Mouse (Mus musculus): Measurements from ENCODE around the gene Kcnab2.

Kcnab2 gene

DNA sequence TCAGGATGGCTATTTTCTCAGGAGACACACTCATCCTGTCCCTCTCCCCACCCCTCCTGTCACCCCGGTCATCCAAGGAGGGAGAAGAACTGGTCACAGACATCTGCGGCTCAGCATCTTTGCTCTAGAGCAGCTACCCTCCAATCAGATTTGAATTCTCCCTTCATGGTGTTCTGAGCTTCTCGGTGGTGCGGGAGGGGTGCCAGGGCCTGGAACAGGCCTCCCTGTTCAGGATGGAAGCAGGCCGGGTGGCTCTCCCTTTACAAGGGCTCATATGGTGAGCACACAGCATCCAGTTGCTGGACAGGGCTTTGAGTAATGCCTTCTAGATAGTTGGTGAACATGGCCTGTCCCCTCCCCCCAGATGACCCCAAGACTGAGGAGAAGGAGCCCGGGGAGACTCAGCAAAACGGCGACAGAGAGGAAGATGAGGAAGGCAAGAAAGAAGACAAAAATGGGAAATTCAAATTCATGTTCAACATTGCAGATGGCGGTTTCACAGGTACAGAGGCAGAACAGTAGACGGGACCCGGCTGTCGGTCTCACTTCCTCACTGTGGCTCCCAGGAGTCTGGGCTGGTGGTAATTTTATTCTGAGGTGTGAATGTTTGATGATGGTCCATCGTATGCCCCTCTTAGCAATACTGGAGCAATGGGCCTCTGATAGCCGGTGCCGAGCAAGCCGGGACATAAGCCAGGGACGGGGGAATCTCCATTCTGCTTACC lies 95.0 kb downstream of the Kcnab2 start:
- no peak for DNase-seq (ENCODE audit: low spot score)

DNA sequence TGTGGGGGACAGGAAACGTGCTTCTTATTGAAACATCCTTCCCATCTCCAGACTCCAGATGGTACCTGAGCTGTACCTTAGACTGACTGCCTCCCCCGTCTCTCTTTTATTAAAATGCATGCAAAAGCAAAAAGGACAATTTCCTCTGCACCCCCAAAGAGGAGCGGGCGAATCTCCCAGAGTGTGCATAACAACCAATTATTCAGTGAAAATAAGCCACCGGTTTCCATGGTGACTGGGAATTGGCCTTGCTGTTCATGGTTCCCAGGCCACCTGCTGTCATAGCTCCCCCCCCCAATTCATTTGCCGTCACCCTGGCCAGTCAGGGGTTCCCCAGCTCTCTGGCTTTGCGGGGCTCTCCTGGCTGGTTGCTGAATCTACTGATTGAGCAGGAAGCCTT lies 112.4 kb downstream of the Kcnab2 start:
- DNase-seq (ENCODE audit: low spot score): no peak

- DNase-seq (ENCODE audit: low spot score): no peak
Measured at GRCm38 (mm10) chr4:152362180-152362579, 115.5 kb downstream of the Kcnab2 start.

DNA sequence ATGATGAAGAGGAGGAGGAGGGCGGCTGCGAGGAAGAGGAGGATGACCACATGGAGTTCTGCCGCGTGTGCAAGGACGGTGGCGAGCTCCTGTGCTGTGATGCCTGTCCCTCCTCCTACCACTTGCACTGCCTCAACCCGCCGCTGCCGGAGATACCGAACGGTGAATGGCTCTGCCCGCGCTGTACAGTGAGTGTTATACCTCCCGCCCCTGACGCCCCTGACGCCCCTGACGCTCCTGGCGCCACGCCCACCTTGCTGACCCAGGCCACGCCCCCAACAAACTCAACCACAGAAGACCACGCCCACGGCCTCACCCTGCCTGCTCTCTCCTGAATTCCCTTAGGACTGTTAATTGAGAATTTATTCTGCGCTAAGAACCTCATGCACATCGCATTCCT lies 116.8 kb downstream of the Kcnab2 start:
- DNase-seq (ENCODE audit: low spot score): no peak

GRCm38 (mm10) chr4:152359700-152360099 lies 118.0 kb downstream of the Kcnab2 start:
- no peak for DNase-seq (ENCODE audit: low spot score)

DNA sequence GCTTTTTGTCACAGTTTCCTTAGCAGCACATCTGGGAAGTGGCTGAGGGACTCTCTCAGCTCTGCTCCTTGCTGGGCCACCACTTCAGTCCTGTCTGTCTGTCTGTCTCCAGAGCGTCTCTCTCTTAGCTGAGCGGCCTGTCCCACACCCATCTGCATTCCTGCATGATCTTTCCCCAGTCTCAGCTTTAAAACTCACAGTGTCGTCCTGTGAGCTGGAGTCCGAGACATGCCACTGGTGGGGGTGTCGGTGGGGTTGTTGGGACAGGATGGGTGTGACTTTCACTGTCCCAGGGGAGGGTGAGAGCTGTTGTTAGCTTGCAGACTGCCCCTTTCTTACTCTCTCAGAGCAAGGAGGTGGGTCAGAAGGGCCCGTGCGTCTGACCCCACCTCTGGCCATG lies 122.0 kb downstream of the Kcnab2 start:
- no peak for DNase-seq (ENCODE audit: low spot score)

DNA sequence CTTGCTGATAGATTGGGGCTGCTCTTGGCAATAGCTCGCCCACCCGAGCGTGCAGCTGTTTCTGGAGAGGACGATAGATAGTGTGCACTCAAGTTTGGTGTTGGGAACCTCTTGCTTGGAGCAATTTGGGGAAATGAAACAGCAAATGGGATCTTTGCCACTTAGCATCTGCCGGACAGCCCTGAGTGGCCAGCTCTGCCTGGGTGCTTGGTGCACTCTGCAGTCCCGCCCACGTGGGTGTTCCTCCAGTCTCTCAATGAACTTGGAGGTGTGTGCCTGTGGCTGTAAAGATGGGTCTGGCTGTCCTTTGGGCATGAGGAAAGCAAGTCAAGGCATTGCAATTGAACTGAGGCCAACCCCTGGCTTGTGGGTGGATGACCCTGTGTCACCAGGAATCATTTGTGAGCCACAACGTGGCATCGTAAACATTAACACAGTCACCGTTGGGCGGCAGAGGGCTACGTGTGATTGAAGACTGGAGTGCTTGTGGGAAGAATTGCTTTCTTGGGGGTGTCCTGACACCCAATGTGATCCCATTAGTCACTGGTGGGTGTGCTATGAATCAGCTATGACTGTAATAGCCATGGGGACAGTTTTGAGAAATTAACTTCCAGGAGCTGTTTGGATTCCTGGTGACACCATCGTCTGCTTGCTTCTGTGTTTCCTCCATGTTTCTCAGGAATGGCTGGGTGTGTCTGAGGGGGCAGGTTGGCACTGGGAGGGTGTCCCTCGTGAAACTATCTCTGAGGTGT lies 123.6 kb downstream of the Kcnab2 start:
- DNase-seq (ENCODE audit: low spot score): no peak

- DNase-seq (ENCODE audit: low spot score): no peak
Measured at GRCm38 (mm10) chr4:152351422-152352305, 126.0 kb downstream of the Kcnab2 start.

GRCm38 (mm10) chr4:152350722-152351421 lies 126.8 kb downstream of the Kcnab2 start:
- no peak for DNase-seq (ENCODE audit: low spot score)

DNA sequence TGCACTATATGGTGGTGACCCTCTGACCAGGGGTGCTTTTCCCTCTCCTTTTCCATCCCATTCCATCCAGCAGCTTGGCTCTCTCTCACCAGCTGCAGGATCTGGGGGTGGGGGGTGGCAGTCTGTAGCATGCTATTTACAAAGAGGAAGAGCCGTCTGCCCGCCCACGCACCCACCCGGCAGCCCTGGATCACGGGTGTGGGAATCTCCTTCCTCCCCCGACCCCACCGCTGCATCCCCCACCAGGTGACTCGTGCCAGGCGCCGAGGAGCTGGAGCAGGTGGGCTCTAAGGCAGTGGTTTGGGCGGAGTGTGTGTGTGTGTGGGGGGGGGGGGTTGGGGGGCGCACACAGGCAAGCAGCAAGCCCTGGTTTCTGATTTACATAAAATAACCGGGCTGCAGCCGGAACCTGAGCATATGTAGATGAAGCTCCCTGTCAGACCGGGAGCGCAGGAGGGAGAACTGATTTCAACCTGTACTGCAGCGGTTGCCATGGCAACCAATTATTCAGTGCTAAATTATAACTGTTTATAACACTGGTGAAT lies 127.8 kb downstream of the Kcnab2 start:
- DNase-seq (ENCODE audit: low spot score): no peak

DNA sequence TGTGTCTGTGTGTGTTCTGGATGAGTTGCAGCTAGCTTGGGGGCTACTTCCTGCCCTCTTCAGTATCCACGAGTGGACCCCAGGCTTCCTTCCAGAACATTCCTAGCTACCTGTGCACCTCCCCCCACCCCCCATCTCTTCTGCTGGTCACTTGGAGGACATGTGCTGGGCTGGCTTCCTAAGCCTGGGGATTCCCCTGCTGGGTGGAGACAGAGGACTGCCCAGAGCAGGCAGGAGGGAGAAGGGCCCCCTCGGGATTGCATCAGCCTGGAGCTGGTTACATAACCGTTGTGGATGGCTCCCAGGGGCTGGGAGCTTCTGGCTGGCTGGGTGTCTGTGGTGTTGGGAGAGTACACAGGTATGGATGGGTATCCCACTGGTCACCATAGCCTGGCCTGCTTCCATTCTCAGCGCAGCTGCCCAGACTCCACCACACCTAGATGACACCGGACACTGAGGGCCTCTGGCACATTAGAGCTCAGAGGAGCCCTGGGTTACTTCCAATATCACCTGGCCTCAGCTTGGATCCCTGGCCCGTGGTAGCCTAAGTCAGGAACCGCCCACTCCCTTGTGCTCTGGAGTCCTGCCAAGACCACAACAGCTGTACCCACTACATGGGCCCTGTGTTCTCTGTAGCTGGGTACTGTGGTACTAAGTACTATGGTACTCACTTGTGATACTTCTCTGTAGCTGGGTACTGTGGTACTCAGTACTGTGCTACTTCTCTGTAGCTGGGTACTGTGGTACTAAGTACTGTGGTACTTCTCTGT lies 132.4 kb downstream of the Kcnab2 start:
- DNase-seq (ENCODE audit: low spot score): no peak

DNA sequence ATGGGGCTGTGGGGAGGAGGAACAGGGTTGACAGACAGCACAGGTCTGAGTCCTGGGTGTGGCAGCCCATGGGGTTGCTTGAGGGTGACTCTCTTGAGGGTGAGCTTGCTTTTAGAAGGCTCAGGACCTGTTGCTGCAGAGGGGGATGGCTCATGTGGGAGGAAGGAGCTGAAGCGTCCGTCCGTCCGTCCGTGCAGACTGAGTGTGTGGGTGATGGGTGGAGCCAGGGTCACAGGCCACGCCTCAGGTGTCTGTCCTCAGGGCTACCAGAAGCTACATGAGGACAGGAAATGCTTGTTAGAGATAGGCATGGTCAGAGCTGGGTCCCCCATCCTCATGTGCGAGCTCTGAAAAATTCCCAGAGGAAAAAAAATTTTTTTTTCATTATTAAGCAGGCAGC lies 133.0 kb downstream of the Kcnab2 start:
- DNase-seq (ENCODE audit: low spot score): no peak

DNA sequence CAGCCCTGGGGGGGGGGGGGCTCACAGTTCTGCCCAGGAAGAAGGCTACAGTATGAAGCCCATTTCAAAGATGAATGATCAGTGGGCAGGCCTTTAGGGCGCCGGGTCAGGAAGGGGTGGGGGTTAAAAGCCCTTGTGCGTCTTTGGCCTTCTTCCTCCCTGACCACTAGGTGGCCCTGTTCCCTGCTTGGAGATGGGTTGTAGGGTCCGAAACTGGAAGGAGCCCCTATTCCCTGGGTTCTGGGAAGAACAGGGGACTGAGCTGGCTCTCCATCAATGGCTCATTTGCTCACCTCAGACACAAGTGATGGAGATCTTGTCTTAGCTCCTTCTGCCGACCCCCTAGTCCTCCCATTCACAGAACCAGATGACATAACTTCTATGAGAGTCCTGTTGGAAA lies 134.4 kb downstream of the Kcnab2 start:
- DNase-seq (ENCODE audit: low spot score): no peak
